Mouse (Mus musculus) lung, adult 18-20 months (tissue): ENCODE data around the gene Tmprss6.

Source experiments
- DNase-seq, 2 experiments: peaks; one replicate each; pipeline ENCODE4 v3.0.0; 2022; ENCODE audit warnings: mixed read lengths in 2 of 2

Gene Tmprss6

DNA sequence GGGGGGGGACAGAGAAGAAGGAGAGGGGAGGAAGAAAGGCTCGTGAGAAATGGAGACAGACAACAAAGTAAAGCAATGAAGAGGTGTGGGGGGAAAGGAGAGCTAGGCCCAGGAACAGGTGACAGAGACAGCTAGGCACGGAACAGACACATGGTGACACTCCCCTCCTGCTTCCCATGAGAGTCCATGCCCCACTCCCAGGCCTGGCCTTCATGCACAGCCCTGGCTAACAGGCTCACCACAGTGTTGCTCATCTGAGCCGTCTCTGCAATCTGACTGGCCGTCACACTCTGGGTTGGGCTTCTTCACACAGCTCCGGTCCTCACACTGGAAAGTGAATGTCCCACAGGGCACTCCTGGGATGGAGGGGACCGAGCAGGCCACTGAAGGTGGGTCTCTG is 24.6 kb downstream of the Tmprss6 start:
- no peak for DNase-seq

DNA sequence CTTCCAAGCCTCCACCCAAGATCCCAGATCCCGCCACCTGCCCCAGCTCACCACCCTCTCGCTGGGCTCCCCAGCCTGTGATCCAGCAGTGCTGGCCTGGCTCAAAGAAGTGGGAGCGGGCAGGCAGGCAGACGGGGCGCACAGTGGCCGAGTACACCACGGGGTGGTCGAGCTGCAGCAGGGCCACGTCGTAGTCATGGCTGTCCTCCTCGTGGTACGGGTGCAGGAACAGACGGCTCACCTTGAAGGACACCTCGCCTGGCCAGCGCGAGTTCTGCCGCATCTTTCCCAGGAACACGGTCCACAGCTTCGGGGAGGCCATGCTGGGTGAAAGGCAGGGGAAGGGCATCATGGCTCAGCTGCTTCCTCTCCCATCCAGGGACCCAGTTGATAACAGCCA is 26.2 kb downstream of the Tmprss6 start:
- no peak for DNase-seq

DNA sequence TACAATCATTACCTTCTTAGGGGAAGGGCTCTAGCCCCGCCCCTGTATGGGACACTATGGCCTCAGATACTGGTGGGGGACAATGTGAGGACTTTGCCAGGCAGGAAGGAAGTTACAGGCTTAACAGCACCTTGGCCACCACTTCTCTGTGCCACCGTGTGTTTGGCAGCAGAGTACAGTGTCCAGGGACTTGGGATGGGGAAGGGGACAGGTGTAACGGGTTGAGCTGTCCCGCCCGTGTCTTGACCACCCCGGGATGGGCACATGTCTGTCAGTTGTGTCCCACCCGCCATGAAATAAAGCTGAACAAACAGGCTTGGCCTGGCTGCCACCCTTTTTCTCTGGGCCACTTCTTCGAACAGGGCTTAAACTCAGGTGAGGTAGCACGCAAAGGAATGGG is 29.5 kb downstream of the Tmprss6 start:
- DNase-seq, result no peak

DNA sequence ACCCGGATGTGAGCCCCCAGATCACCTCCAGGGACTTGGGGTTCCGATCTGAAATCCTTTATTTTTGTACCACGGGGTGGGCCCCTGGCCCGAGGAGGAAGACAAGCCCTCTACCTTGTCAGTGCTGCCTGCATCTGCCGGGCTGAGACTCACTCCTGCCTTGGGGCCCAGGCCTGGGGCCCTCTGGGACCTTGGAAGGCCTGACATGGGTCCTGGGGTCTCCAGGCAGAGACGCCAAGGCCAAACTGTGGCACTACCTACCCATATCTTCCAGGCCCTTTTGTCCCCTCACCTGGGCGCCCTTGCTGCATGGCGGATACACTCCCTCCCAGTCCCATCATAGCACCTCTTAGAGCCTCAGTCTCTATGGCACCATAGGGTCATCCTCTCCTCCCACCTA is 29.9 kb downstream of the Tmprss6 start:
- DNase-seq, result no peak

DNA sequence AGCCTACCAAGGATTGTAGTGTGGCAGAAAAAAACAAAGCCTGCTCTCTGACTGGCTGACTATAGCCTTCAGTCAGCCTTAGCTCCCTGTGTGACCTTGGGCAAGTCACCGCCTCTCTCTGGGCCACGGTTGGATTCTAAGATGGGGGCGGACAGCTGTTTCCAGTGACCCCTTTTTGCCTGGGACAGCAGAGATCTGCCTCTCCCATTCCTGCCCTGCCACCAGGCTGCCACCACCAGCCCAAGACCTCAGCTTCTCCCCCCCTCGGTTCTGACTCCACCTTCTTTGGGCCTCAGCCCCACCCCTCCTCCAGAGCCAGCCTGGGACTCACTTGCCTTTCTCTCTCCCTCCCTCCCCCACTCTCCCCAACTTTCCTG is 30.4 kb downstream of the Tmprss6 start:
- no peak for DNase-seq

DNA sequence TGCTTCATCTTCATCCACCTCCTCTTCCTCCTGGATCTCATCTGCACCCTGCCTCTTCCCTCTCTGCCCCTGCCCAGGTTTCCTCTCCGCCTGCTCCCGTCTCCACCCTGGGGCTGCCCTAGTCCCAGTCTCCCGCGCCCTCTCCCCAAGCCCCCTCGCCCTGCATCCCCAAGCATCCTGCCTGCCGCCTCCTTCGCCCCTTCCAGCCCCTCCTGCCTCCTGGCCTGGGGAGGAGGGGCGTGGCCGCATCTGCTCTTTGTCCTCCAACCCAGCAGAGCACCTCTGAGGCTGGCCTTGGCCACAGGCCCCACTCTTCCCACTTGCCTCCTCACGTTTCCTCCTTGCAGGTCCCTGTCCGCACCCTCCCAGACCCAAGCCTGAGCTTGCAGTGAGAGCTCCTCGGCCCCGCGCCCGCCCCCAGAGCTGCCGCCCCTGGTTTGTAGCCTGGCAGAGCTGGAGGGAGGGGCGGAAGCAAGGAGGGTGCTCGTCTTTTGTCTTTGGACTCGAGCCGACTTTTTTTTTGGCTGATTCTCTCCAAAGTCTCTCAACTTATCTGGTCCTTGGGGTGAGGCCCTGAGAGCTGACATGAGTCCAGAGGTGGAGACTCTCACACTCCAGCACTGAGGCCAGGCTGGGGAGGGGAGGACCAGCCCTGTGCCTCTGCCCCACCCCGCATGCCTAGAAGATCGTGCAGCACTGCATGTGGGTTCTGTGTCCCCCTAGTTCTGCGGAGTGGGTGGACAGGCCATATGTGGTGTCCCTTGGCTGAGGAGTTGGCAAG is 31.0 kb downstream of the Tmprss6 start:
- peak; percentile 37 to 45 for DNase-seq

DNA sequence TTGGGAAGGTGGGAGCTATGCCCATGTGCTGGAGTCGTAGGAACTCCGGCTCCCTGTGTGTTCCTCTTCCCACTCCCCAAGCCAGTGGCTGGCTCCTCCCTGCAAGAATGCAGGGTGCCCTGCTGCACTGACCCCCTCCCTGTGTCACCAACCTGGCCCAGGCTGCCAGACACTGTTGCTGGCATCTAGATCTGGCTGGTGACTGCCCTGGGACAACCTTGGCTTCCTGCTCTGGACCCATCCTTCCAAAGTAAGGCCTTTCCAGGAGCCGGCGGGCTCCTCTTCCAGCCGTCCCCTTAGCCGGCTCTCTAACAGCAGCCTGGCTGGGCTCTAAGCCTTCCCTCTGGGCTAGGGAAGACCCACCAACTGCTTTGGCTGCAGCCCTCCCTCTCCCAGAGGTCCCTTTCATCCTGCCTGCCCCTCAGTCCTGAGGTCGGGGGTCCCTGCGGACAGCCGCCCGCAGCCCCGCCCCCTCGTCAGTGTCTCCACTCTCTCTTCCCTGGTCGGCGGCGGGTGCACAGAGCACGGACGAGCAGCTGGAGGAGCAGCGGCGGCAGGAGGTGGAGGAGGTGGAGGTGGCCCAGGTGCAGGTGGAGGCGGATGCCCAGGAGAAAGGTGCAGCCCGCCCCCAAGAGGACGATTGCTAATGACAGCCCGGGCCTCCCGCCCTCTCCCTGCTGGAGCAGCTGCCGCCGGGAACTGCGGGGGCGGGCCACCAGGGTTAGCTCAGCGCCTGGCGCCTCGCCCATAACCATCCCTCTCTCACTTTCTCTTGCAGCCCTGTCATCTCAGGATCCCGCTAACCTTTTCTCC is 31.8 kb downstream of the Tmprss6 start:
- DNase-seq, result peak; percentile 82 to 88

DNA sequence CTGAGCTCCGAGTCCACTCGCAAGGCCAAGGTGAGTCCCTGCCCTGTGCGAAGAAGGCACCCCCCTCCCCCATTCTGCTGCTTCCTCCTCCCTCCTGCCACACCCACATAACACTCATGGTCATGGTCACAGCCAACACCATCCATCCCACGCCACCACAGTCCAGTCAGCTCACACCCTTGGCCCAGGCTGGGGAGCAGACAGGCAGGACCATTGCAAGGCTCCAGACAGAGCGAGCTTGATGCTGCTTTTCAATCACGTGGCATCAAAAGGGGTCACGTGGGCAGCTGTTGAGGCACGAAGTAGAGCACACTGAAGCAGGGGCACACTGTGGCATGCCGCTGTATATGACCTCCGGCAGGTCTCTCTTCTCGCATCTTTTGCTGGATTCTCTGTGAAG is 32.8 kb downstream of the Tmprss6 start:
- no peak for DNase-seq

DNA sequence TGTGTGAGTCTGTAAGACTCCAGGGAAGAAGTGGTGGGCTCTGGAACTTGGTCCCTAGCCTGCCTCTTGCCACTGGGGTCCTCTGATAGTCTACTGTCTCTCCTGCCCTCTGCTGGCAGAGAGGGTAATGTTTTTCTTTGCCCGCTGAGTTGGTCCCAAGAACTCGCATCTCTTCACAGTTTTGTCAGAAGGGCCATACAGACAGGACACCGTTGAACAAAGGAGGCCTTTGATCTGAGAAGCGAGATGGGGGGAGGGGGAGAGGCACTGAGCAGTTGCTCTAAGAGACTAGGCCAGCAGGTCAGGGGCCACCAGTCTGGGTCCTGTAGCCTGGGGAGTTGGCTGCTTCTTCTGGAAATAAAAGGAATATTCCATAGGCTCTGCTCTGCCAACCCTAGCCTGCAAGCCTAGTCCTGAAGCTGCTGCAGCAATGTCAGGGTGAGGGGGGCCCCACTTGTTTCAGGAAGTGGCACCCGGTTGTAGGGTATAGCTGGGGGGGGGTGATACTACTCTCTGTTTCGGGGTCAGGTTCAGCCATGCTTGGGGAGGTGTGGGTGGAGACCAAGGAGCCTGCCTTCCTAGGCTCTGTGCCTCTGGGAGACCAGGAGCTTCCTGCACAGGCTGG is 33.4 kb downstream of the Tmprss6 start:
- no peak for DNase-seq

DNA sequence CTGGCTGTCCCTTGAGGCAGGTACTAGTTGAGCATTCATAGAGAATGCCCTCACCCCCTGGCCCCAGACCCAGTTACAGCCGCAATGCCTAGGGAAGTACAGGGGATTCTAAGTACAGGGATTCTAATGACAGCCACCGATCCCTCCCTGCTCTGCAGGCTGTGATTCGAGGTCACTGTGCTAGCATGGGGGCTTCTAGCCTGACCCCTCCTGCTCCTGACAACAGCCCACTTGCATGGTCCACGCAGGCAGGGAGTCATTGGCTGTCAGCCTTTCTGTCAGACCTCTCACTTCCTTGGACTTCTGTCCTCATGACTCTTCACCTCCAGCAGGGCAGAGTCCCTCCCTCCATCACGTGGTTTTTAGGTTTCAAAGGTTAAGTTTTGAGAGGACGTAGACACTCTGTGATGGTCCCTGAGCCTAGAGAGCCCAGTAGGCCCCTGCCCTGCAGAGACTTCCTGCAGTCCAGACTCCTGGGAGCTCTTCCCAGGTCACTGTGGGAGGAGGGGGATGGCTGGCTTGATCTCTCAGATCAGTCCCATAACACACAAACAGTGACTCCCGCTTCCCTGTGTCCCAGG is 36.8 kb downstream of the Tmprss6 start:
- DNase-seq, result no peak

DNA sequence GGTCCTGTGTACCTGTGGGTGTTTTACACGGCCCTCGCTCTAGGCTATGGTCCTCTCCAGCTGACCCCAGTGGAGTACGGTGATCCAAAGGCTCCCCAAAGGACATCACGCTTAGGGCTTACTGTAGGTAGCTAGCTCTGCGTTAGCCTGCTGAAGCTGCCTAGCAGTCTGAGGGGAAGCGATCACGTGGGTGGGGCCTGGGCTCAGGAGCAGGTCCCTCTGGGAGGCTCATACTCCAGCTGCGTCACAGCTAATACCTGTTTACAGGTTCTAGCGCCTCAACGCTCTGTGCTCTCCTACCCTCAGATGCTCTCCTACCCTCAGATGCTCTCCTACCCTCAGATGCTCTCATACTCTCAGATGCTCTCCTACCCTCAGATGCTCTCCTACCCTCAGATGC is 37.6 kb downstream of the Tmprss6 start:
- DNase-seq, result no peak

DNA sequence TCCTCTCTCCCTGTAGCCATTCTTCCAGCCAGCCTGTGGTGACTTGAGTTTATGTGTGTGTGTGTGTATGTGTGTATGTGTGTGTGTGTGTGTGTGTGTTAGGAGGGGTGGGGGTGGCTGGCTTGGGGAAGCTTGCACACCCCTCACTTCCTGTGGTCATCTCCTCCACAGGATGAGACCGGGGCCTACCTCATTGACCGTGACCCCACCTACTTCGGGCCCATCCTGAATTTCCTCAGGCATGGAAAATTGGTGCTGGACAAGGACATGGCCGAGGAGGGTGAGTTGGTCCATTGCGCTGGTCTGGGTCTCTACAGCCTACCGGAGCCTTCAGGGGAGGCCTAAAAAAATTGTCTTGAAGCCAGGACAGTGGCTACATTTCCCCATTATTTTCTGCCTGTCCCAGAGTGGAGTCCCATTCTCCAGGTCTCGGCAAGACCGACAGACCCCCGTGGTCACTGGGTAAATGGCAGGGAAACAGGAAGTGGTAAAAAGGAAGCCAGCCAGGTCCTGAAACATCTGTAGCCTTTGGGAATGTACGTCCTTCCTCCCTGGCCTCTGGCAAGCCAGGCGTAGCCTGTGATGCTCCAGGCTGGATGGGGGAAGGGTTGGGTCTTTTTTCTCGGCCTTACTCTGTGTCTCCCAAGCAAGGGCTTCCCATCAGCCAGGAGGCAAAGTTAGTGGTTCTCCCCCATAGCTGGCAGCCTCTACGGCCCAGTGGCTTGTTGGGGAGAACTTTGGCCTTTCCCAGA is 38.4 kb downstream of the Tmprss6 start:
- no peak for DNase-seq

DNA sequence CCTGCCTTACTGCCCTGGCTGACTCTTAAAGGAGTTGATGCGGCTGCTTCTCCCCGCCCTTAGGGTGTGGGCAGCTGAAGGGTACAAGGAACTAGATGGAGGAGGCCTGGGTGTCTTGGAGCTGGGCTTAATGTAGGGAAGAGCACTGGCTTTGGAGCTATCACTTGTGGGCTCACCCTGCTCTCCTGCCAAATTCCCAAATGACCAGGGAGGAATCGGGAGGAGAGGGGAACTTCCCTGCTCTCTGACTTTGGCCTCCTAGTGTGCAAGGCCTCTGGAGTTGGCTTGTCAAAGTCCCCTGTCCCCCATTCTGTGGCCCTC is 39.3 kb downstream of the Tmprss6 start:
- no peak for DNase-seq

DNA sequence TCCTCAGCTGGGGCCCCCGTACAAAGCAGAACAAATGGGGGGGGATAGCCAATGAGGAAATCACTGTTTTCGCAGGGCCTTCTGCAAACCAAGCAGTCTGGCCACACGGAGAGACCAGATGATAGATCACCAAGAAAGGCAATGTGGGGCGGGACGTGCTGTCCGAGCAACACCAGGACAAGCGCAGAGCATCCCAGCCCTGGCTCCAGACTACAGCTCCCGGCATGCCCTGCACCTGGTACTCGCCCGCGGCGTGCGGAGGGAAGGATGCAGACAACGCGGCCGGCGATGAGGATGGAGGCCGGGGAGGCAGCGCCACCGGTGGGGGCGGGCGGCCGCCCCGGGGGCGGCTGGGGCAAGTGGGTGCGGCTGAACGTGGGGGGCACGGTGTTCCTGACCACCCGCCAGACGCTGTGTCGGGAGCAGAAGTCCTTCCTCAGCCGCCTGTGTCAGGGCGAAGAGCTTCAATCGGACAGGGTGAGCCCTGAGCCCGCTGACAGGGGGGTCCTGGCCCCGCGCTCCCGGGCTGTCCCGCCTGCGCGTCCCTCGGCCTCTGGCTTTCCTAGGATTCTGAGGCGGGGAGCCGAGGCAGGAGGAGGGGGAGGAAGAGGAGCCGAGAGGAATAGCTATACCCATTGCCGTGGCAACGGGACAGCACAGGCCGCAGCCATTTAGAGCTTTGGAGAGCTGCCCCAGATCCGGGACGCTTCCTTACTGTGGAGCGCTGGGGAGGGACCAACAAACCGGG is 39.9 kb downstream of the Tmprss6 start, which contains the start of gene Kctd17:
Gene Kctd17 (plus strand): TSS at position 174 of the 748 bp plus-strand sequence.
- peak; percentile 66 to 71 for DNase-seq

DNA sequence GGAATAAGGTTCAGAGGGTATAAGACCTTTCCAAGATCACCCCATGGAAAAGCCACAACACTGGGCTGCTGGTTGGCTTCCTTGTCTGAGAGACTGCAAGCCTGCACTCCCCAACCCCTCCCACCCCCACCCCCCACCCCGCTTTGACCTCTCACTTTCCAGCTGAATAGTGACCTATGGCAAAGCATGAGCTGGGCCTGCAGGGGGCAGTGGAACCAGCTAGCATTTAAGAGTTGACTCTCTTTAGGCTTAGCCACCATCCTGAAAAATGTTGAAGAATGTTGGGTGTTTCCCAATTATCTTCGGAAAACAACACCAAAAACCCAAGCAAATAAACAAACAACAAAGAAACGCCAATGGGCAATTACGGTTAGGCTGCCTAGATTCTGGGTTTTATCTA is 43.2 kb downstream of the Tmprss6 start:
- no peak for DNase-seq

DNA sequence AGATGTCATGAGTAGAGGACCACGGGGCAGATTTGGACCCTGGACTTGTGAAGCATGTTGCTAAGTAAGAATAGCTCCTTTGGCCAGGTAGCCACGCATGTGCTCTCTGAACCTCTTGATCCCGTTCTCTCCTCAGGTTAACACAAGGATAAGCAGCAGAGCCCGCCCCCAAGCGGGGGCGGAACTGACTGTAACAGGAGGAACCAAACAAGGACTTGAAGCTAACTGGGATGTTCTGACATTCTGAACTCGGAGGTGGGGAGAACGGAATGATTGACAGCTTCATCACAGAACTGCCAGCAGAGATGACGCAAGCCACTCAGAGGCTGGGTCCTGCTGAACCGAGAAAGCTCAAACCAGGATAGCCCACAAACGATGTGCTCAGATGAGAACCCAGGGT is 43.9 kb downstream of the Tmprss6 start:
- peak; percentile 77 to 85 for DNase-seq

DNA sequence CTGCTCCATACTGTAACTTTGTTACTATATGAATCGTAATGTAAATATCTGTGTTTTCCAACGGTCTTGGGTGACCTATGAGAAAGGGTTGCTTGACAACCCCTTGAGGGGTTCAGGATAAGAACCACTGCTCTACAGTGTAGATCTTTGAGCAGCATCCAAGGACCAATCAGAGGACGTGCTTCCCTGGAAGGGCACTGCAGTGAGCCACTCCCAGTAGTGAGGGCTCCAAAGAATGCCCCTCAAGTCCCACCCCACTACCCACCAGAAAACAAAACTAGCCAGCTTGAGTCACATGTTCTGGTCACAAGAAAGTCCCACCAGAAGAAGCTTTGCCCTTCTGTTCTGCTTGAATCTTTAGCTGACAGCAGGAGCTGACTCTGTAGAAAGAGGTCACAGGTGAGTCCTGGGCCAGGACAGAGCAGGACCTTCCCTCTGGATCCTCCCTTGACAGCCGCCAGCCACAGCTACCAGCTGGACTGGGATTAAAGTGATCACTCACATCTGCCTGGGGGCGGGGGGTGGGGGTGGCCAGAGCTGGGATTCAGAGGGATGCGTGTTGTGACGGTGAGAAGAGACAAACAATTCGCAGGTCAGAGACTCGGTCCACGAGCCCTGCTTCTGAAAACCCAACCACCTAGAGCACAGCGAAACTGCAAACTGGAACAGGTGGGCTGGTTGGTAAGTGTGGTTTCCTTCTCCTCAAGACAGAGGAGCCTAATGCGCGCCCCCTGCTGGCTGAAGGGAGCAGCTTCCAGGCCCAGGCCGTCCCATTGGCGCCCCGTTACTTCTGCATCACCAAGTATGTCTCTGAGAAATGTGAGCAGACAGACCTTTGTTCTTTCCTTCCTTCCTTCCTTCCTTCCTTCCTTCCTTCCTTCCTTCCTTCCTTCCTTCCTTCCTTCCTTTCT is 46.1 kb downstream of the Tmprss6 start:
- peak; percentile 80 to 89 for DNase-seq

DNA sequence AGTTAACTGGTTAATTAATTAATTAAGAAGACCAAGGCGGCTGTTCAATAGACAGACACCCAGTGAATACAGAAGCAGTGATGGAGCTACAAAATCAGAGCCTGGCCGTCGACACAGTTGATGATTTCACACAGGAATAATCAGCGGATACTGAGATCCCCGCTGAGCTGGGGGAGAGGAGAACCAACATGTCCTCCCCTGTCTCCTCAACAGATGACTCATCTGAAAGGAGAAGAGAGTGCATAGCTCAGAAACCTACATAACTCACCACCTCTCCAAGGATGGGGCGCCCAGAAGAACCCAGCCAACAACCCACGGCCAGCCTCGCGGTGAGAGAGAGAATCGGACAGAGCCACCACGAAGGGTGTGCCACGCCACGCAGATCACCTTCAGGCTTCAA is 48.0 kb downstream of the Tmprss6 start:
- DNase-seq, result no peak

DNA sequence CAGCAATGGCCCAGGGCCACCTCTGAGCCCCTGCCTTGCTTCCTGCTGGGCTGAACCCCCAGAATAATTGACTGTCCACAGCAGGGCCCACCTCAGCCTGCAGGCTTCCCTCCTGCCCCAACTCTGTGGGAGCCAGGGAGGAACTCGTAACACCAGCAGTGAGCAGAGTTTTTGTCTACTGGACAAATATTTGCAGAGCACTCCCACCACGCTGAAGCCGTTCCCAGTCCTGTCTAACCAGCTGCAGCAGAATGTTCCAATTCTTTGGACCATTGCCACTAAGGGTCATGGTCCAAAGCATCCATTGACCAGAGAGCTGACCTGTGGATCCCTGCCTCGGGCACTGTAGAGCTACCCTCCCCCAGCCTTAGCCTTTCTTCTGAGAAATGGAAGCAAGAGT is 51.5 kb downstream of the Tmprss6 start:
- peak; percentile 62 to 81 for DNase-seq

DNA sequence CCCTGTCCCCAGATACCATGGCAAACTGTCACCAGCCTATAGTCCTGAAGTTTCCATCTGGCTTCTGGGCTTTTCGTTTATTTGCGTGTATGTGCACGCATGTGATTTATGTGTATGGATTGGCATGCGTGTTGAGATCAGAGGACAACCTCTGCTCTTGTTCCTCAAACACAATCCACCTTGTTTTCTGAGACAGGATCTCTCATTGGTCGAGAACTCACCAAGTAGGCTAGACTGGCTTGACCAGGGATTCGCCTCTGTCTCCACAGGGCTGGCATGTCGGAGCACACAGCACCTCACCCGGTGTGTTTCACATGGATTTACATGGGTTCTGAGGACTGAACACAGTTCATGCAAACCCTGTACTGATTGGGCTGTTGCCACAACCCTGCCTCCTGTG is 54.3 kb downstream of the Tmprss6 start:
- DNase-seq, result no peak

DNA sequence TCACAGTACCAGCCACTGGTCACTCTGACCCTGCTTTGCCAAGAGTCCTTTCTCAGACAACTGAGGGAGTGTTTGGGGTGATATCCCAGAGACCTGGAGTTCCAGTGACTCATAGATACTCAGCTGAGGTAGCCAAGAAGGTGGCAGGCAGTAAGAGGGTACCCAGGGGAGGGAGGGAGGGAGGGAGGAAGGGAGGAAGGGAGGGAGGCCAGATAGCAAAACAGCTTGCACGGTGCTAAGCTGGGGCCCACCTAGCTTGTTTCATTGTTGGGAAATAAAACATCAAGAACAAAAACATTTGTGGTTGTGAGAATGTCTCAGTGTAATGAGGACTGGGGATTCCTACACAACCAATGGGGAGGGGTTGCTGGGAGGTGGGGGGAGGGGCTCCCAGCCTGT is 54.7 kb downstream of the Tmprss6 start:
- DNase-seq, result no peak
